Mouse (Mus musculus) heart, embryonic 13.5 days (tissue): Measurements from ENCODE around the gene Pgf. TPM values are rescaled to one million over a fixed set of nuclear protein-coding genes. Genes with fewer than 3 reads are reported as not detected.
A peak's percentile ranks its signal among the peaks of the same experiment; 100 is the strongest.

Experiments
- ATAC-seq: fragments of 200-750 bp; cut with Nextera tagmentation; 2 replicates; pipeline ENCODE4 v1.8.0; 2017; ENCODE audit warnings: moderate TSS enrichment; ENCODE audit not compliant: insufficient number of reproducible peaks, low FRiP score, low TSS enrichment; ENCODE audit errors: extremely low read depth
- H3K27ac ChIP-seq: fragments of 300-500 bp; sonication (generic); replicated peaks from 2 replicates; pipeline ENCODE4 v1.5.1; 2015; ENCODE audit warnings: moderate library complexity, mild to moderate bottlenecking, inconsistent platforms
- H3K27me3 ChIP-seq: fragments of 300-500 bp; sonication (generic); replicated peaks from 2 replicates; pipeline ENCODE4 v1.6.1; 2015; ENCODE audit warnings: mild to moderate bottlenecking, inconsistent platforms
- H3K36me3 ChIP-seq: fragments of 300-500 bp; sonication (generic); 2 replicates; pipeline ENCODE4 v1.6.1; 2015; ENCODE audit warnings: mild to moderate bottlenecking, inconsistent platforms
- H3K4me1 ChIP-seq: fragments of 300-500 bp; sonication (generic); 2 replicates; pipeline ENCODE4 v1.6.1; 2015; ENCODE audit warnings: inconsistent platforms
- H3K4me2 ChIP-seq: fragments of 300-500 bp; sonication (generic); 2 replicates; pipeline ENCODE4 v1.6.1; 2015; ENCODE audit warnings: inconsistent platforms, mild to moderate bottlenecking, moderate library complexity
- H3K4me3 ChIP-seq: fragments of 300-500 bp; sonication (generic); 2 replicates; pipeline ENCODE4 v1.5.1; 2015; ENCODE audit warnings: moderate library complexity, mild to moderate bottlenecking, inconsistent platforms
- H3K9ac ChIP-seq: fragments of 300-500 bp; sonication (generic); 2 replicates; pipeline ENCODE4 v1.6.1; 2015; ENCODE audit warnings: inconsistent platforms, mild to moderate bottlenecking, moderate library complexity
- H3K9me3 ChIP-seq: fragments of 300-500 bp; sonication (generic); 2 replicates; pipeline ENCODE4 v1.6.1; 2016; ENCODE audit warnings: inconsistent platforms
- WGBS: fragments of 180-500 bp; shearing (Covaris S2); methylation state at CpG from one replicate; pipeline ENCODE4 v1.1.7; 2015; ENCODE audit warnings: mixed read lengths; 5-methylcytosine and 5-hydroxymethylcytosine counted together
- polyA plus RNA-seq: library from polyadenylated mRNA; unstranded; fragments of >200 nt; fragmentation: Nextera tagmentation; extraction: Ambion mirVana; gene quantifications from 2 replicates; pipeline ENCODE4 v1.2.1, GENCODE M21; 2015

Gene Pgf
- polyA plus RNA-seq, 1 experiment from 2014 or later, result 9.1 TPM

DNA sequence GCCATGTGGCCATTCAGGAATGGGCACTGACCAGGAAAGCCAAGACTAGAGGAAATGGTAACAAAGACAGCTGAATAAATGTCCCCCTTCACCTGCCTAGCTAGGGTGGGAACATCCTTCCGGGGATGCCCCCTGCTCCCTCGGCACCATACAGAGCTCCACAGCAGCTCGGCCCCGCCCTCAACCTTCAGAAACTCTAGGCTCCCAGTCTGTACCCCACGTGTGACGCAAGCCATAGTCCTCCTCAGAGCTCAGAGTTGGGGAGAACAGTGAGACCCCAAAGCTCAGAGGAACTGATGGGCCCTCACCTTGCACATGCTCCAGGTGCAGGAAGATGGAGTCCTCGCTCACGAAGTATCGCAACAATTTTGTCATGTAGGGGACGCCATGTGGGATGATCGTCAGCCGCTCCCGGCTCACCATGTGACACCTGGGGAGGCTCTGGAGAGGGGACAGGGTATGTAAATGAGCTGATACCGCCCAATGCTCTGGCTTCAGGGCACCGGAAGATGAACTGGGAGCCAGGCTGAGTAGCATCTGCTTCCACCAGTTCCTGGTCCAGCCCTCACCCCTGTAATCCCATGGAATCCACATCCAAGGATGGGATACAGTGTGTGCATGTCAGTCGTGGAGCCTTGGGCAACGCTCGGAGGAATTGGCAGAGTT lies 37.4 kb downstream of the Pgf start:
- 0 out of 2 replicates have a peak overlapping the region, but pooled peaks have one; percentile 6 for H3K4me3 ChIP-seq
- WGBS, result 26% methylated on average over 18 of the region's 18 CpGs
- H3K9me3 ChIP-seq, result no peaks in the 10 kb centered on the region
- peaks cover 41% of the 10 kb centered on the region for H3K27me3 ChIP-seq
- peaks cover 20% of the 10 kb centered on the region for H3K4me1 ChIP-seq
- no peak overlapping the region for H3K27ac ChIP-seq
- H3K9ac ChIP-seq, result no peak overlapping the region
- H3K4me2 ChIP-seq, result peak overlapping the region; percentile 22
- no peak for ATAC-seq
- peaks cover 7% of the 10 kb centered on the region for H3K36me3 ChIP-seq

DNA sequence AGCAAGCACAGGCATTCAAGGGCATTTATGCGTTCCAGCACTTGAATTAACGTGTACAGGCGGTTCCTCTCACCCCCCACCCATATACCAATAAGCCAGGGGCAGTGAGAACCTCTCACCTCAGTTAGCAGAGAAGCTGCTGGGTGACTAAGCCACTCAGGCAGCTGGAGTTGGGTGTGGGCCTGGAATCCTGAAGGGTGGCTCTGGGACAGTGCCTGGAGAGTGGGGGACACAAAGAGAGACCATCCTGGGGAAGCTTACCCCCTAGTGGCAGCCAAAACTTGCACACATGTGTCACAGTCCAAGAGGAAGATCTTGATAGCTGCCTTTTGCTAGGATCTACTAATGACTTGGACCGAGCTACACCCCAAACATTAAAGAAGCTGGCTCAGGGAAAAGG lies 41.0 kb downstream of the Pgf start:
- 0 out of 2 replicates have a peak overlapping the region, but pooled peaks have one; percentile 19 for H3K9ac ChIP-seq
- no peak overlapping the region for H3K4me3 ChIP-seq
- H3K27me3 ChIP-seq, result peaks cover 37% of the 10 kb centered on the region
- 65% methylated on average over 4 of the region's 4 CpGs for WGBS
- no peaks in the 10 kb centered on the region for H3K9me3 ChIP-seq
- no peak overlapping the region for H3K27ac ChIP-seq
- H3K4me1 ChIP-seq, result peaks cover 16% of the 10 kb centered on the region
- peaks cover 40% of the 10 kb centered on the region for H3K36me3 ChIP-seq
- H3K4me2 ChIP-seq, result no peak overlapping the region
- ATAC-seq, result no peak

DNA sequence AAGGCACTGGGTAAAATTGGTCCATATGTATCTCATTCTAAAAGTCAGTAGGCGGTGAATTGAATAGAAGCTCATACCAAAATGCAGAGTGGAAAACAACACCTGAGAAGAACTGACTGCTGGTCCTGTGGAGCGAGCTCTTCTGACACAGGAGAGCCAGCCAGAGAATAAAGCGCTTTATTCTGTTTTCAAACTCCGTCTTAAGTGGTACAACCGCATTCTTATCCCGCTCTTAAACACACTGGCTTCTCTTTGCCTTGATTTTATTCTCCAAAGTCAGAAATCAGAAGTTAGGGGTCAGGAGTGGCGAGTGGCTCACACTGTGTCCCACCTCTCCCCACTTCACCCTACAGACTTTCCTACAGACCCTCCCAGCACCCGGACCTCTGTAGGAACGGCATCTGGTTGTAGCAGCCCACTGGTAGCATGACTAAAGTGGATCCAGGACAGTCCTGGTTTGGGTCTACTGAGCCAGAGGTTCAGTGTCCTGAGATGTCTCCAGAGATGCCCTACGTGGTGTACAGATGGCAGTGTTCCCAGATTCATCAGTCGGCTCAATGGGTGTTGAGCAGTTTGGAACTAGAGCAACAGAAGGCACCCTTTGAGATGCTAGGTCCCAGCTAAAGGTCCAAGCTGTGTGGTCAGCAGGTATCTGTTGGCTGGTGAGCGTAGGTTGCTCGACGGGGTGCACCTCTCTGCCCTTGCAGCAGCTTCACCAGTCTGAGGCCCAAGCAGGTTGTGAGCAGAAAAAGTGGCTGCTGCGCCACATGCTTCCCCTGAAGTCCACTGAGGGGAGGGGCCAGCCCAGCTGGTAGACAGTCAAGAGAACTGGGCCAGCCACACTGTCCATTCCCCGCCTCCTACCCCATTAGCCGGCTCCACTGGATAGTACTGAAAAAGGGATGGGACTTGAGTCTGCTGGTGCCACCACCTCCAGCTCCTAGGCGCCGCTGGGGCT lies 41.8 kb downstream of the Pgf start:
- H3K27me3 ChIP-seq, result peaks cover 30% of the 10 kb centered on the region
- peaks cover 16% of the 10 kb centered on the region for H3K4me1 ChIP-seq
- H3K4me2 ChIP-seq, result no peak overlapping the region
- peaks cover 48% of the 10 kb centered on the region for H3K36me3 ChIP-seq
- ATAC-seq, result 0 out of 2 replicates have a peak, but pooled peaks have one; percentile 33
- H3K9ac ChIP-seq, result 0 out of 2 replicates have a peak overlapping the region, but pooled peaks have one; percentile 19
- H3K4me3 ChIP-seq, result no peak overlapping the region
- 67% methylated on average over 19 of the region's 19 CpGs for WGBS
- H3K27ac ChIP-seq, result no peak overlapping the region
- H3K9me3 ChIP-seq, result no peaks in the 10 kb centered on the region

DNA sequence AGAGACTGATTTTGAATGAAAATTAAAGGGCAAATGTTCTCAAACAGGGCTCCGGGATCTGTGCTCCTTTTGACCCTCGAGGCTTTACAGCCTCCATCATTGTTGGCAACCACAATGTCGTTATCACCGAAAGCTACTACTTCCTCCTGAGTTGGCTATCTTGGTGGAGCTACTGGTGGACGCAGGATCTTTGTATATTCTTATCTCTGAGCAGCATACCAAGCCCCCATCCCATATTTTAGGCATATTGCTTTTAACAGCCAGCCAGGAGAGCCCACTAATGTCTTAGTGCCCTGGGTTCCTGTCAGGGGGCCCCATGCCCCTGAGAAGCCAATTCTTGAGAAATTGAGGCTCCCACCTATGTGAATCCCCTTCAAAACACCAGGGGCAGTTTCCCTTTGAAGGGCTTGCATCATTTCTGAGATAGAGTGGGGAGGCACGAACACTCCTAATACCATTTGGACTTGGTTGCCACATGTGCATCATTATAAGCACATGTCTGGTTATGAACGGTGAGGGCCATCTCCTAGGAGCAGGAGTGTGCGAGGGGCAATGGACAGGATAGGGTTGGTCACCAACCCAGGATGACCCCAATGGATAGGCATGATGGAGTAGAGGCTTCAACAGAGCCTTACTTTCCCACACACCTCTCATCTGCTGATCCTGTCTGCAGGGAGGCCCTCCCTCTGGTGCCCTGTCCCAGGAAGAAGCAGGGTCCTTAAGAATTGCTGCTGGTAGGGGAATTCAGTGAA lies 43.4 kb downstream of the Pgf start:
- H3K4me3 ChIP-seq, result no peak overlapping the region
- H3K4me2 ChIP-seq, result no peak overlapping the region
- no peak for ATAC-seq
- peaks cover 10% of the 10 kb centered on the region for H3K4me1 ChIP-seq
- H3K36me3 ChIP-seq, result peaks cover 64% of the 10 kb centered on the region
- H3K9ac ChIP-seq, result no peak overlapping the region
- no peaks in the 10 kb centered on the region for H3K9me3 ChIP-seq
- peaks cover 14% of the 10 kb centered on the region for H3K27me3 ChIP-seq
- 75% methylated on average over 8 of the region's 8 CpGs for WGBS
- no peak overlapping the region for H3K27ac ChIP-seq

DNA sequence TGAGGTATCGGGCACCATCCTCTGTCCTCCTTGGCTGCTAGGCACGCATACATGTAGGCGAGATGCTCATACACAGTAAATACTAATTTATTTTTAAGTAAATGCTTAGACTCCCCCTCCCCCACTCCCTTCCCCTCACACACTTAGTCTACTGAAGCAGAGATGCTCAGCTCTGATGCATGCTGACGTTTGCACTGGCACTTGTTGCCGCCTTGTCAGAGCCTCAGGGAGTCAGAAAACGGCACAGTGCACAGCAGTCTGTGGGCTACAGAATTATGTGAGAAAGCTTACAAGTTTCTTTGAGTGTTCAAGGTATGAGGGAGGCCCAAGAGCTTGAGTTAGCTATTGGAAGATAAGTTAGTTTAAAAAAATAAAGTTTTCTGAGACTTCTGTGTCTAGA lies 46.2 kb downstream of the Pgf start:
- Histone ChIP-seq H3K4me2 (no peak overlapping the region), H3K27ac (no peak overlapping the region), H3K27me3 (no peaks in the 10 kb centered on the region), H3K9ac (no peak overlapping the region), H3K36me3 (peaks cover 91% of the 10 kb centered on the region), H3K4me3 (no peak overlapping the region), H3K9me3 (no peaks in the 10 kb centered on the region), H3K4me1 (peaks cover 9% of the 10 kb centered on the region)
- WGBS, result 88% methylated on average over 6 of the region's 6 CpGs
- no peak for ATAC-seq

DNA sequence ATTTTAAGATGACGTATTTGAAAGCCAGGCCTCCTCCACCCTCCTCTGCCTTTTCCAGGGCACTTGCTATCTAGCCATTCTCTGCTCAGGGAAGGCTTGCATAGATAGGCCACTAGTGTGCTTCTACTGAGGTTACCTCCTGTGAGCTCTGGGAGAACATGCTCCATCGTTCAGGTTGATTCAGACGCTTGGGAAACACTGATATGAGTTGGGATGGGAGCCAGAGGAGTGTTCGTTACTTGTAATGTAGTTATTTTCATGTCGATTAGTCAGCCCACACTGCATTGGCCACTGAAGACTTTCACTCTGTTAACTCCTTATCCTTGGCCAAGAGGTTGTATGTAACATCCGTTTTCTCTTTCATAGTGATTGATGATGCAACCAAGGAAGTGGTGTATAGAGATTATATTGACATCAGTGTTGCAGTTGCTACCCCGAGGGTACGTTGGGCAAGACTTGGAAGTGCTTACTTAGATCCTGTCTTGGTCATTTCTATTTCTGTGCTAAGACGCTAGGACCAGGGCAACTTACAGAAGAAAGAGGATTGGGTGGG lies 48.1 kb downstream of the Pgf start:
- 81% methylated on average over 9 of the region's 9 CpGs for WGBS
- no peaks in the 10 kb centered on the region for H3K9me3 ChIP-seq

DNA sequence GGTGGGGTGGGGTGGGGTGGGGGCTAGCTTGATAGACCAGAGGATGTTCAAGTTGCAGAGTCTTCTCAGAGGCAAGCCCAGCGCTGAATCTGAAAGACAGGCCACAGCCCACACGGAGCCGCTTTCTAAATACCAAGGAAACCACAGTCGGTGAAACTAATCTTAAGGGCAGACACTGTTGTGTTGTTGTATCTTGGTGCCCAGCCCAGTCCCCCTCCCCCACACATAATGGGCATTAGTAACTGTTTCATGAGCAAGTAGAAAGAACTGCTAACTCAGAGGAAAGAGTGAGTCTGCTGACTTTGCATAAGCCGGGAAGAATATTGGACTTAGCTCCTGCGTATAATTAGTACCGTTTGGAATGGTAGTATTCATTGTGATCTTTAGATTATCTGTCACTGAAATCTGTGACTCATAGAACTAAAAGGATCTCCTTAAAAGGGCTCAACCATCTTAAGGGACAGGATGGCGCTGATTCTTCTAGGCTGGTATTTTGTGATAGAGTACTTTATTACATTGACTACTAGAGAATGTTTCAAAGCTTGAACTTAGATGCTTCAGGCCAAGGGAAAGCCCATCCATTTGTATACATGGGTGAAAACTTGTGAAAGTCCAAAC lies 50.5 kb downstream of the Pgf start:
- H3K36me3 ChIP-seq, result peaks cover 96% of the 10 kb centered on the region
- no peak for ATAC-seq
- no peaks in the 10 kb centered on the region for H3K27me3 ChIP-seq
- no peaks in the 10 kb centered on the region for H3K9me3 ChIP-seq
- WGBS, result 78% methylated on average over 8 of the region's 8 CpGs
- no peak overlapping the region for H3K27ac ChIP-seq
- no peak overlapping the region for H3K9ac ChIP-seq
- no peak overlapping the region for H3K4me2 ChIP-seq
- no peaks in the 10 kb centered on the region for H3K4me1 ChIP-seq
- H3K4me3 ChIP-seq, result no peak overlapping the region

More for the DNA sequence above, 48.1 kb downstream of the Pgf start:
- no peak overlapping the region for H3K9ac ChIP-seq
- no peaks in the 10 kb centered on the region for H3K4me1 ChIP-seq
- peaks cover 96% of the 10 kb centered on the region for H3K36me3 ChIP-seq
- no peak overlapping the region for H3K27ac ChIP-seq
- H3K27me3 ChIP-seq, result no peaks in the 10 kb centered on the region
- no peak overlapping the region for H3K4me3 ChIP-seq
- H3K4me2 ChIP-seq, result no peak overlapping the region
- ATAC-seq, result no peak

DNA sequence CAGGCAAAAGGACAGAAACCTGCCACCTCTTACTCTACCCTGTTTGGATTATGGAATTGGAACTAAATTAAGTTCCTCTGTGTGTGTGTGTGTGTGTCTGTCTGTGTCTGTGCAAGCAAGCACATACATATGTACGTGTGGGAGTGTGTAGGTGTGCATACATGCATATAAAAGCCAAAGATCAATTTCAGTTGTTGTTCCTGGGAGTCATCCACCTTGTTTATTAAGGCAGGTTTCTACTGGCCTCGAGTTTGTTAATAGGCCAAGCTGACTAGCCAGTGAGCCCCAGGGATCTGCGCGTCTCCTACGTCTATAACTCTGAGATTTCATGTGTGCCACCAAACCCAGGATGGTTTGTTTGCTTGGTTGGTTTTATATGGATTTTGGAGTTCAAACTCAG lies 52.8 kb downstream of the Pgf start:
- Histone ChIP-seq H3K27ac (no peak overlapping the region), H3K4me2 (no peak overlapping the region), H3K9me3 (no peaks in the 10 kb centered on the region), H3K4me1 (no peaks in the 10 kb centered on the region), H3K27me3 (no peaks in the 10 kb centered on the region), H3K36me3 (peaks cover 99% of the 10 kb centered on the region), H3K4me3 (no peak overlapping the region), H3K9ac (no peak overlapping the region)
- ATAC-seq, result no peak
- WGBS, result 94% methylated on average over 5 of the region's 5 CpGs

DNA sequence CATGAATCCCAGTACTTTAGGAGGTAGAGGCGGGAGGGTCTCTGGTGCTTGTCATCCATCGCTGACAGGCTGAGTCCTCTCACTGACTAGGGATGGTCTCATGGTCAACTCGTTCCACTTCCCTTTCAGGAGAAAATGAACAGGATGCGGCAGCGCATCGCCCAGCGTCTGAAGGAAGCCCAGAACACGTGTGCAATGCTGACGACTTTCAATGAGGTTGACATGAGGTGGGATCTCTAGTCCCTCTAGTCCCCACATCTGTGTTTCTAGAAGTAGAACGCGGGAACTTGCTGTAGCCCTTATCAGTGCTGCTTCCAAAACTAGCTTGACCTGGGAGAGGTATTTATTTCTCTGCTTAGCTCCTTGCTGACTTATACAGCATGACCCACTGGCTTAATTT lies 53.9 kb downstream of the Pgf start:
- H3K4me1 ChIP-seq, result no peaks in the 10 kb centered on the region
- no peak overlapping the region for H3K9ac ChIP-seq
- no peaks in the 10 kb centered on the region for H3K9me3 ChIP-seq
- H3K27ac ChIP-seq, result no peak overlapping the region
- no peak overlapping the region for H3K4me2 ChIP-seq
- H3K27me3 ChIP-seq, result no peaks in the 10 kb centered on the region
- H3K36me3 ChIP-seq, result peaks cover 100% of the 10 kb centered on the region
- no peak for ATAC-seq
- 86% methylated on average over 11 of the region's 11 CpGs for WGBS
- no peak overlapping the region for H3K4me3 ChIP-seq

DNA sequence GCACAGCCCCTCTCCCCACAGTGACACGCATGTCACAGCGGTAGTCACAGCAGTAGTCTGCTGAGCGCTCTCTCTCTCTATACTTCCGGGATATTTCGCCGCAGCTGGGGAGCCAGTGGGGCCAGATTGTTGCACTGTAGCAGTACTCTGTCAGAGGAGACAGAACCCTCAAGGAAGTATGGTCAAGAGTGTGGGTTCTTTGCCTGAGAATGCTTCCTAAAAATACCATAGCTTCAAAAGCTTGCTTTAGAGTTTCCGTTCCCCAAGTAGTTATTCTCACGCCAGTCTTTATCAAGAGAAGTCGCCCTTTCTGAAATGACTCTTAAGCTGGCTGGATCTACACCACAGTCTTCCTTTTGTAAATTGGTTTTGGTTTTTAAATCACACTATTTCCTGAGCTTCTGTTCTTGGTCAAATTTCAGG lies 54.5 kb downstream of the Pgf start:
- no peaks in the 10 kb centered on the region for H3K9me3 ChIP-seq
- H3K4me1 ChIP-seq, result no peaks in the 10 kb centered on the region
- no peak overlapping the region for H3K4me2 ChIP-seq
- H3K27me3 ChIP-seq, result no peaks in the 10 kb centered on the region
- H3K4me3 ChIP-seq, result no peak overlapping the region
- peaks cover 100% of the 10 kb centered on the region for H3K36me3 ChIP-seq
- no peak overlapping the region for H3K9ac ChIP-seq
- no peak for ATAC-seq
- WGBS, result 89% methylated on average over 9 of the region's 9 CpGs
- no peak overlapping the region for H3K27ac ChIP-seq
